Mouse (Mus musculus) right cerebral cortex, adult 2 months (tissue): Measurements from ENCODE around the gene Nsf.
A peak's percentile ranks its signal among the peaks of the same experiment; 100 is the strongest.
"Not testable (repeated sequence)": the region's sequence is repeated elsewhere in the genome, so short reads cannot be mapped to it uniquely, and the experiment has no call there.

Experiments
- DNase-seq, 2 experiments: peaks; one replicate each; pipeline ENCODE4 v3.0.0; 2021 to 2022; ENCODE audit warnings: low spot score in 2 of 2

Nsf gene

GRCm38 (mm10) chr11:103896056-103896455 lies 57.8 kb downstream of the Nsf start:
- no peak for DNase-seq

- no peak for DNase-seq
Measured at GRCm38 (mm10) chr11:103892831-103893230, 61.0 kb downstream of the Nsf start.

- no peak for DNase-seq
Measured at GRCm38 (mm10) chr11:103891781-103892180, 62.1 kb downstream of the Nsf start.

- DNase-seq: peak; percentile 47 to 63
Measured at GRCm38 (mm10) chr11:103890337-103891186, 63.3 kb downstream of the Nsf start.

GRCm38 (mm10) chr11:103887724-103888410 lies 66.0 kb downstream of the Nsf start:
- DNase-seq: no peak

- DNase-seq: peak; percentile 55 to 67
Measured at GRCm38 (mm10) chr11:103884749-103885383, 69.0 kb downstream of the Nsf start.

- DNase-seq: no peak
Measured at GRCm38 (mm10) chr11:103883793-103884192, 70.1 kb downstream of the Nsf start.

- DNase-seq: not testable (repeated sequence)
Measured at GRCm38 (mm10) chr11:103879476-103879875, 74.4 kb downstream of the Nsf start.

- no peak for DNase-seq
Measured at GRCm38 (mm10) chr11:103878441-103878840, 75.4 kb downstream of the Nsf start.

GRCm38 (mm10) chr11:103870352-103870751 lies 83.5 kb downstream of the Nsf start:
- no peak for DNase-seq

- DNase-seq: no peak
Measured at GRCm38 (mm10) chr11:103867702-103868101, 86.2 kb downstream of the Nsf start.

GRCm38 (mm10) chr11:103865346-103865745 lies 88.5 kb downstream of the Nsf start:
- DNase-seq: no peak

- DNase-seq: no peak
Measured at GRCm38 (mm10) chr11:103864486-103864885, 89.4 kb downstream of the Nsf start.

- DNase-seq: no peak
Measured at GRCm38 (mm10) chr11:103862951-103863350, 90.9 kb downstream of the Nsf start.

GRCm38 (mm10) chr11:103859933-103860610 lies 93.8 kb downstream of the Nsf start:
- no peak for DNase-seq

- DNase-seq: no peak
Measured at GRCm38 (mm10) chr11:103858760-103859159, 95.1 kb downstream of the Nsf start.

GRCm38 (mm10) chr11:103856641-103857040 lies 97.2 kb downstream of the Nsf start:
- no peak for DNase-seq

- no peak for DNase-seq
Measured at GRCm38 (mm10) chr11:103854294-103854693, 99.6 kb downstream of the Nsf start.

- DNase-seq: no peak
Measured at GRCm38 (mm10) chr11:103853284-103853920, 100.5 kb downstream of the Nsf start.

- DNase-seq: no peak
Measured at GRCm38 (mm10) chr11:103852590-103853283, 101.1 kb downstream of the Nsf start.

- DNase-seq: no peak
Measured at GRCm38 (mm10) chr11:103848287-103848686, 105.6 kb downstream of the Nsf start.
